Mouse (Mus musculus): Measurements from ENCODE around the gene Tmem204. TPM values are rescaled to one million over a fixed set of nuclear protein-coding genes. Genes with fewer than 3 reads are reported as not detected.

The Tmem204 gene
- total and polyA plus RNA-seq, 2 experiments from 2014 or later = 8.3 to 11.2 TPM

DNA sequence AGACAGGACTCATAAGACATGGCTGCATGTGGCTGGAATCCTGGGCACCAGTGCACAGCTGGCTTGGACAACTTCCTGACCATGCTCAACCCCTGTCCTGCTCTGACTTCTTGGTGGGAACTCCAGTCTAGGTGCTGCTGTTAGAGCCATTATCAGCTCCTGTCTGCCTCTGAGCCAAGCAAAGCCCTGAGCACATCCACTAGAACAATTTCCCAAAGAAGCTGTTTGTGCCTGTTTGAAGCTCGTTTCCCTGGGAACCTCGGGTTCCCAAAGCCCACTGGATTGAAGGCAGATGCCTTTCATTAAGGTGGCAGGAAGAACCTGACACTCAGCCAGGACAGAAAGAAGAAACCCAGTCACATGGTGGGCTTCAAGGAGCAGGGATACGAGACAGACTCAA, 37.0 kb upstream of the Tmem204 start, which contains the start of gene Ptx4:
Ptx4 (plus strand) TSS at position 355 of the 400 bp plus-strand sequence.
- H3K9me3 ChIP-seq (ENCODE audit: low read length) = no peaks in the 10 kb centered on the region
- H3K4me2 ChIP-seq (ENCODE audit: low read depth, low read length, poor library complexity, severe bottlenecking) = no peak within 1 kb of the TSS
- WGBS = 40% methylated on average over 3 of the region's 3 CpGs
- peaks cover 5% of the 10 kb centered on the region; the same call in 1 of the 2 replicates for H3K4me1 ChIP-seq (ENCODE audit: insufficient read depth, low read length)
- ATAC-seq (ENCODE audit: low FRiP score) (no peak), DNase-seq (ENCODE audit: low spot score) (no peak)
- H3K36me3 ChIP-seq (ENCODE audit: insufficient read depth, low read length) = no peaks in the 10 kb centered on the region
- no peak within 1 kb of the TSS for H3K4me3 ChIP-seq (ENCODE audit: low read depth, low read length)
- no peaks in the 10 kb centered on the region for H3K27me3 ChIP-seq (ENCODE audit: insufficient read depth, low read length)
- no peak within 1 kb of the TSS for H3K9ac ChIP-seq (replicated peaks; ENCODE audit: low read length, poor library complexity, severe bottlenecking)
- no peak for TF ChIP-seq CTCF (IDR thresholded peaks at IDR 0.05)
- no peak within 1 kb of the TSS for H3K27ac ChIP-seq (ENCODE audit: low read depth, low read length)

DNA sequence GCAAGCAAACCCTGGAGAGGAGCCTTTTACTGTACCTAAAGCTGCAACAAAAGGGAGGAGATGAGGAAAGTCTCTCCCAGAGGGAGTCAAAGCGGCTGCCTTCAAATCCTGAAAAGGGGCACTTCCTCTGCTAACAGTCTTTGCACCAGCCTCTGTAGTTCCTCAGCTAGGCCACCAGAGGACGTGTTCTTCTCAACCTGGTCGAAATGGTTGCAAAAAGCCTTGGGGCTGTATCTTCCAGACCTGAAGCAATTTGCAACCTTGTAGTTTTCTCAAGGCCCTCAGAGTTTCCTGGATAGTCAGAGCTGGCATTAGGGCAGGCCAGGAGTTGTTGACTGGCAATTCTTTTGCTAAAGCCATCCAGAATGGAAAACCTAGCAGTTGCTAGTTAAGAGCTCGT, 33.9 kb upstream of the Tmem204 start:
- peak; percentile 61 for TF ChIP-seq CTCF (IDR thresholded peaks at IDR 0.05)
- no peak for ATAC-seq (ENCODE audit: low FRiP score)
- WGBS = 24% methylated on average over 4 of the region's 4 CpGs
- no peak overlapping the region for H3K4me3 ChIP-seq (ENCODE audit: low read depth, low read length)
- H3K9ac ChIP-seq (replicated peaks; ENCODE audit: low read length, poor library complexity, severe bottlenecking) = no peak overlapping the region
- no peaks in the 10 kb centered on the region for H3K27me3 ChIP-seq (ENCODE audit: insufficient read depth, low read length)
- no peak for DNase-seq (ENCODE audit: low spot score)
- no peak overlapping the region for H3K27ac ChIP-seq (ENCODE audit: low read depth, low read length)
- no peaks in the 10 kb centered on the region for H3K36me3 ChIP-seq (ENCODE audit: insufficient read depth, low read length)
- H3K4me2 ChIP-seq (ENCODE audit: low read depth, low read length, poor library complexity, severe bottlenecking) = no peak overlapping the region
- H3K4me1 ChIP-seq (ENCODE audit: insufficient read depth, low read length) = peaks cover 10% of the 10 kb centered on the region; the same call in 1 of the 2 replicates
- no peaks in the 10 kb centered on the region for H3K9me3 ChIP-seq (ENCODE audit: low read length)

DNA sequence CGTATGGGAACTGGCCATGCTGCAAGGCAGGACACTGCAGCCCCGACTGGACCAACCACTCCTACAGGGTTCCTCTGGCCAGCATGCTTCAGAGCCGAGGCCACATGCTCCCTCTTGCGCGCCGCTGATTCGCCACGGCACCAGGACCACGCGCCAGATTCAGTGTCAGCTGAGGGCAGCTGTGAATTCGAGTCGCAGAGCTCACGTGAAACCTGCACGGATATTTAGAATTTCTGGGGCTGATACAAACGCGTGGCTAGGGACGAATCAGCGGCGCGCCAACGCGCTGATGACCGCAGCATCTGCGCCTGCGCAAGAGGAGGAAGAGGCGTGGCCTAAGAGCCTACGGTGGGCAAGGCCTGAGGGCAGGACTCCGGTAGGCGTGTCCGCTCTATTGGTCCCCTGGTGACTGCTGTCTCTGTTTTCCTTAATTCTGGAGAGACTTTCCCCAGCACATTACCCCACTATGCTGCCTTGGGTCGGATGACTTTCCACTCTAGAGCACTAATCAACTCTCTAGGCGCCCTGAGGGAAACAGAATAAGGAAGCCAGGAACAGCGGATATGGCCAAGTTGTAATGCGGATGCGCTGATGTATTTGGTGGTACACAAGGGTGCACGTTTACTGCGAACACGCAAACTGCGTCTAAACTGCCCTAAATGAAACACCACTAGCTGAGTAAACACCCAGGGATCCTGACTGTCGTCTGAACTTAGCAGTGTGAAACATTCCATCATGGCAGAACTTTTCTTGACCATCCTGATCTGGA, 32.5 kb upstream of the Tmem204 start, which contains the start of gene Telo2:
Telo2 (minus strand) TSS at position 304 of the 769 bp plus-strand sequence.
- Histone ChIP-seq H3K36me3 (ENCODE audit: insufficient read depth, low read length) (peaks cover 2% of the 10 kb centered on the region; the same call in 1 of the 2 replicates), H3K27ac (ENCODE audit: low read depth, low read length) (peak within 1 kb of the TSS; percentile 85), H3K4me1 (ENCODE audit: insufficient read depth, low read length) (peaks cover 10% of the 10 kb centered on the region; the same call in 1 of the 2 replicates), H3K4me3 (ENCODE audit: low read depth, low read length) (peak within 1 kb of the TSS; percentile 60), H3K4me2 (ENCODE audit: low read depth, low read length, poor library complexity, severe bottlenecking) (peak within 1 kb of the TSS; percentile 91), H3K9me3 (ENCODE audit: low read length) (no peaks in the 10 kb centered on the region), H3K9ac (replicated peaks; ENCODE audit: low read length, poor library complexity, severe bottlenecking) (peak within 1 kb of the TSS; percentile 68), H3K27me3 (ENCODE audit: insufficient read depth, low read length) (no peaks in the 10 kb centered on the region)
- TF ChIP-seq CTCF (IDR thresholded peaks at IDR 0.05) = no peak
- WGBS = 6% methylated on average over 40 of the region's 40 CpGs
- ATAC-seq (ENCODE audit: low FRiP score) (peak; percentile 89), DNase-seq (ENCODE audit: low spot score) (peak; percentile 95)

DNA sequence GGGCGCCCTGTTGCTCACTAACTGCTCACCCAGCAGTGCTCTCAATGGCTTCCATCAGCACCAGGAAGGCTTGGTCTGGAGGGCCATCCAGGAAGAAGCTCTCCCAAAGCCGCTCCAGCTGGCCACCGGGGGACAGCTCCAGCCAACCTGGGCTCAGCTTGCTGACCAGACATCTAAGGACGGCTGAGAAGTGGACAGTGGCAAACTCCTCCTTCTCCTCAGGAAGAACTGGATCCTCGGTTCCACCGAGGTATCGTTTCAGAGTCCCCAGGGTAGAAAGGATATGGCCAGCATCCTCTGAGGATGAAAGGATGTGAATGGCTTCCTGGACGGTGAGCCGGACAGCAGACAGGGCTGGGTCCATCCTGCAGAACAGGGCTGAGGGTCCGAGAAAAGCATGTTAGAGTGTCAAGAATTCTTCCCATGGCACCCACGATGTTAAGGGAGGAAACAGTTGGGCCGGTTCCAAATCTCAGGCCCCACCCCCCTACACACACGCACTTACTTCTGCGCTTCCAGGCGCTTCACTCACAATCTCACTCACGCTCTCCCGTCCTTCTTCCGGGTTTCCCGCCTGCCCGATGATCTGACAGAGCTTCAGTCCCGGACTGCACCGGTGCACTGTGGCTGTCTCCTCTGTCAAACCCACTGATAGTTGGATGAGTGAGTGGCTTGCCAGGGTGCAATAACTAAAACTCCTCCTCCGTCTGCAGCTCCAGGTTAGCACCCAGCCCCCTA, 31.7 kb upstream of the Tmem204 start:
- H3K4me1 ChIP-seq (ENCODE audit: insufficient read depth, low read length) = peaks cover 10% of the 10 kb centered on the region; the same call in 1 of the 2 replicates
- peak overlapping the region; percentile 91 for H3K4me2 ChIP-seq (ENCODE audit: low read depth, low read length, poor library complexity, severe bottlenecking)
- H3K27ac ChIP-seq (ENCODE audit: low read depth, low read length) = peak overlapping the region; percentile 85
- WGBS = 12% methylated on average over 23 of the region's 23 CpGs
- DNase-seq (ENCODE audit: low spot score) (peak; percentile 20), ATAC-seq (ENCODE audit: low FRiP score) (peak; percentile 63; the same call in 1 of the 2 replicates)
- H3K9ac ChIP-seq (replicated peaks; ENCODE audit: low read length, poor library complexity, severe bottlenecking) = peak overlapping the region; percentile 68
- H3K36me3 ChIP-seq (ENCODE audit: insufficient read depth, low read length) = peaks cover 10% of the 10 kb centered on the region
- no peak for TF ChIP-seq CTCF (IDR thresholded peaks at IDR 0.05)
- no peaks in the 10 kb centered on the region for H3K9me3 ChIP-seq (ENCODE audit: low read length)
- no peaks in the 10 kb centered on the region for H3K27me3 ChIP-seq (ENCODE audit: insufficient read depth, low read length)
- H3K4me3 ChIP-seq (ENCODE audit: low read depth, low read length) = peak overlapping the region; percentile 60

DNA sequence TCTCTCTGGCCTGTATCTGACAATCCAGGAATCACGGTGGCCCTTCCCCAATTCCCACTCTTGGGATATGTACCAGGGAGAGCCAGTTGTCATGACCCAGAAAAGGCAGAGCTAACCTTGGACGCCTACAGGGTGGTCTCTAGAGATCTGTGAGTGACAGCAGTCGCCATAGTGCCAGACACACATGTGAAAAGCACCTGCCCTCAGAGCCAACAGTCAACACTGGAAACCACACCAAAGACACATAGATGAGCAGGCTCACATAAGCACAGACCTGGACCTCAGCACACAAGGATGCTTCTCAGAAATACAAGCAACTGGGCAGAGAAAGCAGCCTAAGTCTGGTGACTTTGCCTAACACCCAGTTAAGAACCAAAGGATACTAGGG, 29.0 kb upstream of the Tmem204 start:
- no peaks in the 10 kb centered on the region for H3K9me3 ChIP-seq (ENCODE audit: low read length)
- H3K4me2 ChIP-seq (ENCODE audit: low read depth, low read length, poor library complexity, severe bottlenecking) = no peak overlapping the region
- H3K4me1 ChIP-seq (ENCODE audit: insufficient read depth, low read length) = peaks cover 10% of the 10 kb centered on the region; the same call in 1 of the 2 replicates
- H3K4me3 ChIP-seq (ENCODE audit: low read depth, low read length) = no peak overlapping the region
- peaks cover 28% of the 10 kb centered on the region for H3K36me3 ChIP-seq (ENCODE audit: insufficient read depth, low read length)
- ATAC-seq (ENCODE audit: low FRiP score) (no peak), DNase-seq (ENCODE audit: low spot score) (no peak)
- no peak for TF ChIP-seq CTCF (IDR thresholded peaks at IDR 0.05)
- 79% methylated on average over 3 of the region's 3 CpGs for WGBS
- H3K27ac ChIP-seq (ENCODE audit: low read depth, low read length) = no peak overlapping the region
- H3K9ac ChIP-seq (replicated peaks; ENCODE audit: low read length, poor library complexity, severe bottlenecking) = no peak overlapping the region
- H3K27me3 ChIP-seq (ENCODE audit: insufficient read depth, low read length) = no peaks in the 10 kb centered on the region
